Mouse (Mus musculus) stomach, postnatal 0 days (tissue): ENCODE data around the gene Lrrc55.

Source experiments
- CTCF ChIP-seq: IDR thresholded peaks from 2 replicates; pipeline ENCODE4 v1.5.1; 2016; ENCODE audit warnings: antibody characterized with exemption, low read depth, mild to moderate bottlenecking, moderate library complexity
- EP300 ChIP-seq: optimal IDR thresholded peaks from 2 replicates; pipeline ENCODE3; 2016; ENCODE audit warnings: antibody characterized with exemption

DNA sequence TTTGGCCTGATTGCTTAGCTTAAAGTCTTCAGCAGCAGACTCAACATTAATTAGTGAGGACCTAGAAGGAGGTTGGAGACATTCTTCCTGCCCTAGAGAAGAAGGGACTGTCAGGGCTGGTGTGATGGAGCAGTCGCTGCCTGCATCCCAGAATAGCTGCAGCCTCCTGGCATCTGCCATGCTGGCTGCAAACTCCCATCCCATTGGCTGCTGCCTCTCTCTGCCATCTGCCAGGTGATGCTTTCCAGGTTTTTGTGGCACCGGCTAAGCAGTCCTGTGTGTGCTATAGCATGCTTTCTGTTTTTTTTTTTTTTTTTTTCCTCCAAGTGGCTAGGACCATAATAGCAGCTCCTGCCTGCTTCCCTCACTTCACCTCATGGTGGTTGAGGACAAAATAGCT is 16.7 kb upstream of the Lrrc55 start:
- TF ChIP-seq CTCF, result no peak
- no peak for TF ChIP-seq EP300
